Mouse (Mus musculus) cerebellum, adult 2 months (tissue): ENCODE data around the gene Src.

Source experiments
- CTCF ChIP-seq: fragments of 200-500 bp; IDR thresholded peaks from 2 replicates; pipeline ENCODE4 v1.5.1; 2011; ENCODE audit warnings: low read depth, mild to moderate bottlenecking, control low read depth, low read length, moderate library complexity, borderline replicate concordance; ENCODE audit not compliant: insufficient read depth
- POLR2A ChIP-seq: fragments of 200-500 bp; IDR thresholded peaks from 2 replicates; pipeline ENCODE4 v1.6.1; 2011; ENCODE audit warnings: low read length, control low read depth, borderline replicate concordance; ENCODE audit not compliant: insufficient read depth

DNA sequence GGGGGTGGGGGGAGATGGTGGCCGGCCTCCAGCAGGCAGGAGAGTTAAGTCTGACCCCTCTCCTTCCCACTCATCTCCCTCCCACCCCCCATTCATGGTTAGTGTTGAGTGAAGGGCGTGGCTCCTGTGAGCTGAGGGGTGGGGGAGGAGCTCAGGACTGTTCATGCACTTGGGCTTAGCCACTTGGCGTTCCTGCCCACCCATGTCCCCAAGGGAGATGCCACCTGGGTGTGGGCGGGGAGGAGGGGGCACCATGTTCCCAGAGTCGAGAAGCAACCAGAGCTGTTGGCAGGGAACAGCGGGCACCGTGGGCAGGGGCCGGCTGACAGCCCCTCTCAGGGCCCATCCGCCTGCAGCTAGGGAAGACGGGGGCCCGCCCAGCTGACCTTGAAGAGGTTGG, 18.3 kb downstream of the Src start:
- no peak for TF ChIP-seq CTCF
- no peak for TF ChIP-seq POLR2A
